Mouse (Mus musculus): ENCODE data around the gene Vamp2.

The Vamp2 gene

DNA sequence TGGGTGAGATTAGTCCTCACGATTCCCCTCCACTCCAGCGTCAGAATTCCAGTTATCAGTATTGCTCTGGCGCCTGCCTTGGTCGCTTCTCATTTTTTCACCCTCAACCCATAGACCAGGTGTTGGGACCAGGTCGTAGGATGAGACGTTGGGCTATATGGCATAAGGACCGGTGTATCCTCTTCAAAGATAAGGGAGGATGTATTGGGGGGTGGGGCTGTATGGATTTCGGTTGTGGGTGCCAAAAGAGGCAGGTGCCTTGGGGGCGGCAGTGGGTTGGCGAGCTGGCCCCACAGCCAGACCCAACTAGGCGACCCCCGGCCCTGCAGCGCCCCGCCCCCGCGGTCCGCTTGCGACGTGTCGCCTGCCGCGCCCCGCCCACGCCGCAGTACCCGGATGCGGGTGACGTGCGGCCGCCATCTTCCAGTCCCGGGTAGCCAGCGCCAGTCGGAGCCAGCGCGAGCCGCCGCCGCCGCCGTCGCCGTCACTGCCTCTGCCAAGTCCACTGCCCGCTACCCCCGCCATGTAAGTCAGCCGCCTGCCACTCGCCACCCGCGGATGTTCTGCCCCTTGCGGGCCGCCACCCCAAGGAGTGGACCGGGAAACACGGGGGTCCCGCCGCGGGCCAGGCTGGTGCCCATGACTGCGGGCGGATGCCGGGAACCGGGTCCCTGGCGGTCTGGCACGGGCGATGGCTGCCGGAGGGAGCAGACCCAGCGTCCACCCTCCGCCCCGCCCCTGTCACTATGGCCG is at the start of gene Vamp2:
TSS of gene Vamp2 (plus strand) at position 388 of the 753 bp plus-strand sequence.
- in situ Hi-C loops (cut with MboI, MseI): loop anchor here in 1 of 2 experiments (25.0 kb wide), 1 partner anchor 1574 kb away; the partner anchor contains the start of genes Eno3, Pfn1 and Spag7

DNA sequence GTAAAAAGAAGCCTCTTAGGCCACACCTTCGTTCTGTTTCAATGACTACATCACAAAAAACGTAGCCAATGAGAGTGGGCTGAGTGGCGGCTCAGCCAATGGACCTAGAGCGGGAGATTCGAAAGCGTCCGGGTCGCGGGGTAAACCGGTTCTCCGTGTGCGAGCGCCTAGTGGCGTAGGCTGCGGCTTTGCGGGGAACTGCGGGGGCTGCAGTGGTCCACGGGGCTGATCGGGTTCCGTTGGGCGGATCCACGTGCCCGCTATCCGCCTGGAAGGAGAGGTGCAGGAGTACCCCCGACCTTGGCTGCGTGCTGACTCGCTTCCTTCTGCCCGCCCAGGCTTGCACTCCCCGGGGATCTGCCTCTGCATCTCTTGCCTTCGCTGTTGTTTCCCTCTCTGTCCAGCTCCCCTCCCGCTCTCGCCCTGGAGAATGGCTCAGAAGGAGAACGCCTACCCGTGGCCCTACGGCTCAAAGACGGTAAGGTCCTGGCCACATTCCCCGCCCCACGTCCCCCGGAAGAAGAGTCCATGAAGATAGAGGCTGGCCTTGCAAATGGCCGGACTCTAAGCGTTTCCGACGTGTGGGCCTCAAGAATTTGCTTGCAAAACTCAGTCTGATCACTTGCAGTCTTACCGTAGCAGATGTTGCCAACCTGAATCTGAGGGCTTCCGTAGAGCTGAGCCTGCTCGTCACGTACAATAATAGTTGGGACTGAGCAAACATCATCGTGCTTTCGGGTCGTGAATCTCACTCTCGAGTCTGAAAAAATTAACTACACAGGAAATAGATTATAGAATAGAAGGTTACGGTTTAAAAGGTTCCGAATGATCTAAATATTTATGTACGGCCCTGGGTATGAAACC is 42.5 kb upstream of the Vamp2 start, which contains the start of gene Aurkb:
TSS of gene Aurkb (plus strand) at position 117 of the 864 bp plus-strand sequence.
- in situ Hi-C loops (cut with MboI, MseI): no loop called here

DNA sequence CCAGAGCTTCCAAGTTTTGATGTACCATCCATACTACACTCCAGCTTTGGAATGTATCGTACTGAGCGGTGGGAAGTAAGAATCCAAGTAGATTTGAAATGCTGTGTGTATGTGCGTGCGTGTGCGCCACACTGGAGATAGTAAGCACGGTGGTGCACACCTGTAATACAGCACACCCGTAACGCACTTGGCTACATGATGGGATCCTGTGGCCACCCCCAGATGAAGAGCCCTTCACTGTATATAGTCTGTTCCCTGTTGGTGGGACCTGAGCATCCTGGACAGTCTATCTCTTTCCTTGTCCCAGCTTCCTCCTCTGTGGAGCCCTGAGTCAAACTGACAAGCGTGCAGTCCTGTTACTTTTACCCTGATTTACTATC is 41.9 kb upstream of the Vamp2 start:
- in situ Hi-C loops (cut with MboI, MseI): no loop called here

DNA sequence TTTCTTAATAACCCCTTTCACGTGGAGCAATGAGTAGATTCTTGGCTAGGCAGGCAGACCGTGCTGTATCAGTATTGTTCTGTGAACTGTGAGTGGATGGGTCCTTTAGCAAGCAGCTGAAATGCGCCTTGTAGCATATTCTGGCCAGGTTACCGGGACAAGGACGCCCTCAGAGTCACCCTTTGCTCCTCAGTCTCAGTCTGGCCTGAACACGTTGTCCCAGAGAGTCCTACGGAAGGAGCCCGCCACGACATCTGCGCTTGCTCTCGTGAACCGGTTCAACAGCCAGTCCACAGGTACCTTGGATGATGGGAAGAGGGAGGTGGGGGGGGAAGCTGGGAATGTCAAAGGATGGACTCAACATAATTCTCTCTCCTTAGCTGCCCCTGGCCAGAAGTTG is 40.7 kb upstream of the Vamp2 start:
- in situ Hi-C loops (cut with MboI, MseI): no loop called here

DNA sequence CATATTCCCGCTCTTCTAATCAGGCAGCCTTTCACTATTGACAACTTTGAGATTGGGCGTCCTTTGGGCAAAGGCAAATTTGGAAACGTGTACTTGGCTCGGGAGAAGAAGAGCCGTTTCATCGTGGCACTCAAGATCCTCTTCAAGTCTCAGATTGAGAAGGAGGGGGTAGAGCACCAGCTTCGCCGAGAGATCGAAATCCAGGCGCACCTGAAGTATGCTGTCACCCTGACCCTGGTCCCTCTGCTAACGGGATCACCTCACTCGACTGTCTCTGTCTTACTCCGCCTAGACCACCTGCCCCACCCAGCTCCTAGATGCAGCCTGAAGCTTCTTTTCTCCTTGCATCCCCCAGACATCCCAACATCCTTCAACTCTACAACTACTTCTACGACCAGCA is 40.1 kb upstream of the Vamp2 start:
- in situ Hi-C loops (cut with MboI, MseI): no loop called here

DNA sequence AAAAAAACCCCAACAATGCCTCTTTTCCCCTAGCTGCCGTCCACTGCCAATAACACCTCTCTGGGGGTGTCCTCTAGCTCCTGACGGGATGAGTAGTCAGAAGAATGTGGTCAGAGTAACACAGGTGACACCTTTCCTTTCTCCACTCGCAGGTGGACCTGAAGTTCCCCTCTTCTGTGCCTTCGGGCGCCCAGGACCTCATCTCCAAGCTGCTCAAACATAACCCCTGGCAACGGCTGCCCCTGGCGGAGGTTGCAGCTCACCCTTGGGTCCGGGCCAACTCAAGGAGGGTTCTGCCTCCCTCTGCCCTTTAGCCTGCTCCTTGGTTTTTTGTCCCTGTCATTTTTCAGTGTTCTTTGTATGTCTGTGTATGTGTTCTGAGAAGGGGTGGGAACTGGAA is 37.5 kb upstream of the Vamp2 start:
- in situ Hi-C loops (cut with MboI, MseI): no loop called here

DNA sequence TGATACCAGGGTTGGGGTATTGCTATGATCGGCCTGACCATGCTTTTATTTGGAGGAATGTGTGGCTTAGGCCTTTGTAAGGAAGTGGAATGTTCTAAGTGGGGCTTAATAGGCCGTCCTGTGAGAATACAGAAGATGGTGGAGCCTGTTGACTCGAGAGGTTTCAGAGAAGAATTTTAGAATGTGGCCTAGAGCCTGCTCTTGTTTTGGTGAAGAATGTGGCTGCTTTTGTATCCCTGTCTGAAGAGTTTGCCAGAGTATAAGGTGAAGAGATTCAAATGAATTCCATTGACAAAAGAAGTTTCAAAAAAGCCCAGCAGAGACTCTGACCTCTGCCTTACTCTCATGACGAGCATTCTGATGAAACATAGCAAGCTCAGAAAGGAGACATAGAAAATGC is 36.5 kb upstream of the Vamp2 start:
- in situ Hi-C loops (cut with MboI, MseI): no loop called here

DNA sequence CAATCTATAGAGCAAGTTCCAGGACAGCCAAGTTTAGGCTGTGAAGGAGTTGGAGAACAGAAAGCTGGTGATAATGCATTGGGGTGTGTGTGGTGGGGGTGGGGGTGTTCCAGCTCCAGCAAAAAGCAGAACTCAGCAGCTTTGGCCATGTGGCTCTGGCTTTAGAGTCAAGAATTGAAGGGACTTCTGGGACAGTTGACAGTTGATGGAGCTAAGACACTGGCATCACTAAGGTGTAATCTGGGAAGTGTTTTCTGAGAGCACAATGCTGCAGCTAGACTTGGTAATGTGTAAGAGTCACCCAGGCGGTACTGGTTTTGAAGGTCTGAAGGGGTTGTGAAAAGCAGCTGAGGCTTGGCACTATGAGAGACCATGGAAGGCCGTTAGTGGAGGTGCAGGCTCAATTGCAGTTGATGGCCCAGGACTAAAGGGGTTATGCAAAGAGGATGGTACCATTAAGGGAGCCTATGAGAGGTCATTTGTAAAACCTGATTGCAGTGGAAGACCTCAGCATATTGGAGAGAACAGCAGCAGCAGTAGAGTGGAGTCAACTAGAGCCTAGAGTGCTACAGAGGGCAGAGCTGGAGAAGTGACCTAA is 35.4 kb upstream of the Vamp2 start:
- in situ Hi-C loops (cut with MboI, MseI): no loop called here

DNA sequence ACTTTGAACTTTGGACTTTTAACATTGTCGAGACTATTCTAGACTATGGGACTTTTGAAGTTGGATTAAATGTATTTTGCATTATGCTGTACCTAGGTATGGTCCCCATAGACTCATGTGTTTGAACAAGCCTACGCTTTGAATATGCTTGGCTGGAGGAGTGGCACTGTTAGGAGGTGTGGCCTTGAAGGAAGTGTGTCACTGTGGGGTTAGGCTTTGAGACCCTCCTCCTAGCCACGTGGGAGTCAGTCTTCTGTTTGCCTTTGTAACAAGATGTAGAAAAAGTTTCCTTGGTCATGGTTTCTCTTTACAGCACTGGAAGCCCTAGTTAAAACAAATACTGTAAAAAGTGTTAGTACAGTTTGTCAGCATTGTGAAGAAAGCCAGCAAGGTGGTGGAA is 34.4 kb upstream of the Vamp2 start:
- in situ Hi-C loops (cut with MboI, MseI): no loop called here

DNA sequence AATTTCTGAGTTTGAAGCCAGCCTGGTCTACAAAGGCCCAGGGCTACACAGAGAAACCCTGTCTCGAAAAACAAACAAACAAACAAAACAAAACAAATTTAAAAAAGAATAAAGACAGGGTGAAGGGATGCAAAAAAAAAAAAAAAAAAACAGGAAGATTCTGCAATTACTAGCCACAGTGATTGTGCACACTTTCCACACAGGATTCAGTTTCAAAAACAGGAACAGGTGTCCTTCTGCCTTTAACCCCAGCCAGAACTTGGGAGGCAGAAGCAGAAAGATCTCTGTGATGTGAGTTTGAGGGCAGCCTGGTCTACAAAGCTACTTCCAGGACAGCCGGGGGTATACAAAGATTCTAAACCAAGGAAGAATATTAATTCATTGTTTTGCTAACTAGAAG is 30.0 kb upstream of the Vamp2 start:
- in situ Hi-C loops (cut with MboI, MseI): no loop called here

DNA sequence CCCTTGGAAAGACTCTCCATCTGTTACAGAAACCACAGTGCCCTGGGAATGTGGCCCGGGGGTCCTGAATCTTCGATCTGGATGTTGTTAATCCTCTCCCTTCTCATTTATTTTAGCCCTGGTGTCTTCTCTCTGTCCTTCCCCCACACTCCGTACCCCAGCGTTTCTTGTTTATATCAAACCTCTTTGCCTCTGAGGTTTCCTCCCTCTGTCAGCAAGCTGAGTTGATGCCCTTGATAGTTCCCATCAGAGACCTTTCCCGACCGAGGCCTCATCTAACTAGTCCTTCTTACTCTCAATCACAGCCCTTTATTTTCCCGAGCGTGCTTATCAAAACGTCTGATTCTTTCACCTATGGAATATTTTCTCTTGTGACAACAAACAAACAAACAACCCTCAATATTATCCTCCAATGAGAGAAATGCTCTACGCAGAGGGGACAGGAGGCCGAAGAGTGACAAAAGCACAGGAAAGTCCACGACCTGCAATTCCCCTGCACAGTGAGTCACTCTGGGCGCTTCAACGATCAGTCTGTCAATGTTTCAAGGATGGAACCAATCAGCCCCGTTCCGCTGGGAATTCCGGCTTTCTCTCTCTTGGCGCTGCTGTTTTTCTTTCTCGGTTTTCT is 29.4 kb upstream of the Vamp2 start:
- in situ Hi-C loops (cut with MboI, MseI): no loop called here

DNA sequence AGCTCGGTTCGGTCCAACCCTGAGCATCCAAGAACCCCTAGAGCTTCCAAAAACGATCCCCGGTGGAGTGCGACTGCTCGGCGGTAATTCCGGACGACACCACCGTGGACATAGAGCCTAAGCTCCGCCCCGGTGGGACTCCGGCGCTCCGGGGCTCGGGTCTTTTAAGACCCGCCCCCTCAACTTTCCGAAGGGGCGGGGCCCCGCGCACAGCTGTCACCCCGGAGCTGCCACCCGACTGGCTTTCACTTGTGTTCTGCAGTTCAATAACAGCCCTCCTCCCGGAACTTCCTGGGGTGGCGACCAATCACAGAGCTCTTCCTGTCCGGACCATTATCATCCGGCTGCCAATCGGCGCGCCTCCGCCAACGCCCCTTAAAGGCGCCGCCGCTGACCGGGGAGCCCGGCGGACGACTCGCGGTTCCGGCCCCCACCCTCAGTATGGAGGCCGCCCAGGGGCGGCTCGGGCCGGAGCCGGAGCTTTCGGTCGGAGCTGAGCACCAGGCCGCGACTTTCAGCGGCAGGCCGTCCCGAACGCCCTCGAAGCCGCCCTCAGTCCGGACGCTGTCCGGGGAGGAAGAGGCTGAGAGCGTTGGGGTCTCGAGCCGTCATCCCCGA is 28.8 kb upstream of the Vamp2 start, which contains the start of gene Borcs6:
TSS of gene Borcs6 (plus strand) at position 361 of the 618 bp plus-strand sequence.
- in situ Hi-C loops (cut with MboI, MseI): no loop called here

DNA sequence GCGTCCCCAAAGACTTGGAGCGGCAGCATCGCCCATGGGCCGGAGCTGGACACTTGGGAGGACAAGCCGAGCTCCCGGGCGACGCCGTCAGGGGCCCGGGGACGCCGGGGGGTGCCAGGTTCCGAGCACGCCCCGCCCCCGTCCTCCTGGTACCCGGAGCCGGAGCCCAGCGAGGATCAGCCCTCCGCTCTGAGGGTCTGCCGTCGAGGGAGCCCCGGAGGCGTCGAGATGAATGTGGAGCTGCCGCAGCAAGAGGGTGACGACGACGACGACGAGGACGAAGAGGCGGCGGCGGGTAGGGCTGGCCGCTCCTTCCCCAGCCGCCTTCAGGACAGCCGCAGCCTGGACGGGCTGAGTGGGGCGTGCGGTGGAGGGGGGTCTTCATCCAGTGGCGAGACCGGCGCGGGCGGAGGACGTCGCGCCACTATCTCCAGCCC is 28.3 kb upstream of the Vamp2 start:
- in situ Hi-C loops (cut with MboI, MseI): loop anchor here (5.0 kb wide), 1 partner anchor 62 kb away; the partner anchor contains the start of genes 9130213A22Rik (in 2 of the 2) and Hes7 (in 2 of the 2)

DNA sequence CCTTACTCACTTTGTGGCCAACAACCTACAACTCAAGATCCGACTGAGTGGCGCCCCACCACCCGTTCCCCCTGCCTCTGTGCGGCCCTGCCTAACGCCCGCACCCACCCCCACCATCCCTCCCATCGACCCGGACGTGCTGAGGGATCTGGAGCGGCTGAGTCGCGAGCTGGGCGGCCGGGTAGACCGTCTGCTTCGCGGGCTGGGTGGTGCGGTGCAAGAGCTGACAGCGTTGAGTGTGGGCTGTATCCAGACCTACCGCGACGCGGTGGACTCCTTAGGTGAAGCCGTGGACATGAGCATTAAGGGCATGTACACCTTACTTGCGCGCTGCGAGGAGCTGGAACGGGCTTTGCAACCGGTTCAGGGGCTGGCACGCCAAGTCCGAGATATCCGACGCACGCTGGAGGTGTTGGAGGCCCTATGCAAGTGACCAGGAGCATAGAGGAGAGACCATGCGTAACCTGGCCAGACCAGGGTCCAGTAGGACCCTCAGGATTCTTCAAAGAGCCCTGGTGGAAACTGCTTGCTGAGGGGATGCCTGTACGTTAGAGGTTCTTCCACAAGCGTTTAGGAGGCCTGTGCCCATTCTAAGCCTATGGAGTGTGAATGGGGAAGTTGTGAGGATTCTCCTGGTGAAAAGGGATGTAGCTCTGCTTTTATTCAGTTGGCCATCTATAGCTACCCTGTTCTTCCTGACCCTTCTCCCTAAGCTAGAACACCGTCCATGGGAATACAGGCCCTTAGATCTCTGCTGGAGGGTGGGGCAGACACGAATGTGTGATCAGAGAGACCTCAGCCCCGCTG is 27.6 kb upstream of the Vamp2 start:
- in situ Hi-C loops (cut with MboI, MseI): loop anchor here (5.0 kb wide), 1 partner anchor 62 kb away; the partner anchor contains the start of genes 9130213A22Rik (in 2 of the 2) and Hes7 (in 2 of the 2)

DNA sequence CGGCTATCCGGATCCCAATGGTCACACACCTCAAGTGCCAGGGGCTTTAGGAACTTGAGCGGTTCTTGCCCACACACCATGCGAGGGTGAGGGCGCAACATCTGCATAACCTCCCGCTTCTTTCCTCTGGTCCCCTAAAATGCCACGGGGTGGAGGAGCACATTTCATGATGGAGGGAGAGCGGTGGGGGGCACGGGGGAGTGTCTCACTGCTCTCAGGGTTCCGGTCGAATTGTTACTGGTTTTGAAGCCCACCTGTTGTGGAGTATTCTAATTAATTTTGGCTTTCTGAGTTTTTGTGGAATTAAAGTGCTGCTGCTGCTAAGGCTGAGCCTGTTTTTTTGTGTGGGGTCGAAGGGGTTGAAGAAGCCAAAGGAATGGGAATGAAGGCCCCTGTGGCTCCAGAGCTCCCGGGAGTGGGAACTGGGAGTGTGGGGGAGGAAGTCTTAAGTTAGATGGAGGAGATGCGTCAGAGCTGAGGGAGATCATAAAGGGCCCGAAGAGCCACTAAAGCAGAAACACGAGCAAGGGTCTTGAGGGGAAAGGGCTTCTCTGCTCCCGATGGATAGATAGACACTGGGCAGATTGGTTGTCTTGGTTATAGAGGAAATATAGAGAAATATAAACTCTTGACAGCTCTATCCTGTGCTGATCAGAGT is 26.9 kb upstream of the Vamp2 start:
- in situ Hi-C loops (cut with MboI, MseI): loop anchor here (5.0 kb wide), 1 partner anchor 61 kb away; the partner anchor contains the start of genes 9130213A22Rik (in 2 of the 2) and Hes7 (in 2 of the 2)

DNA sequence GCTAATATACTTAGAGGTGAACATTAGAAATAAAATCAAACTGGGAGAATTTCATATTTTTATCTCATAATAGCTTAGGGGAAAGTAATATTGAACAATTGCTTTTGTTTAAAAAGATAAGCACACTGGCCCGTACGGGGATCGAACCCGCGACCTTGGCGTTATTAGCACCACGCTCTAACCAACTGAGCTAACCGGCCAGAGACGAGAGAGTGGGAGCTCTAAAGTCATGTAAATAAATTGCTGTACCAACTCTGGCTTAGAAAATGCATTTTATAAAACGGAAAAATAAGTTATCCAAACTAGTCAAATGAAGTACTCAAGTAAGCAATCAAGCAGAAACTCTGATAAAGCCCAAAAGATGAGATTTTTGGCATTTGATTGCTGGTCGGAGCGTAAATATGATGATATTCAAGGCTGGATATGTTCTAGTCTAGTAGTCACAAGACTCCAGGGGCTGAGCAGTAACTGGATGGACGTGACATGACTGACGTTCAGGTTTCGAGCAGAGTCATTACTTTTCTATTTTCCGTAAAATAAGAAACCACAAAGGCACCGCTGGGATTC is 26.0 kb upstream of the Vamp2 start:
- in situ Hi-C loops (cut with MboI, MseI): loop anchor here (5.0 kb wide), 1 partner anchor 60 kb away; the partner anchor contains the start of genes 9130213A22Rik (in 2 of the 2) and Hes7 (in 2 of the 2)

DNA sequence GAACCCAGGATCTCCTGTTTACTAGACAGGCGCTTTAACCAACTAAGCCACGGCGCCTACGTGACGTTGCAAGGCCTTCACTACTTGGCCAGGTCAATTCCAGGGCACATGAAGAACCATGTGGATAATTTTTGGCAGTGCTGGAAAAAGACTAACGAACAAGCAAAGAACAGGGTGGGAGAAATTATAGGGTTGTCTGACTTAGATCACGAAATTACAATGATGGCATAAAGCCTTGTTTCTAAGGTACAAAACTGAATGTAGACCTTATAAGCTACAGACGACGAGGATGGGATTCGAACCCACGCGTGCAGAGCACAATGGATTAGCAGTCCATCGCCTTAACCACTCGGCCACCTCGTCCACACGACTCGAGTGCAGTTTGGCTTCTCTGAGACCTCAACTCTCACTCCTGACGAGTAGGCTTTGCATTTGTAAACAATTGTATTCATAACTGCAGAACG is 25.5 kb upstream of the Vamp2 start:
- in situ Hi-C loops (cut with MboI, MseI): loop anchor here (5.0 kb wide), 1 partner anchor 60 kb away; the partner anchor contains the start of genes 9130213A22Rik (in 2 of the 2) and Hes7 (in 2 of the 2)

DNA sequence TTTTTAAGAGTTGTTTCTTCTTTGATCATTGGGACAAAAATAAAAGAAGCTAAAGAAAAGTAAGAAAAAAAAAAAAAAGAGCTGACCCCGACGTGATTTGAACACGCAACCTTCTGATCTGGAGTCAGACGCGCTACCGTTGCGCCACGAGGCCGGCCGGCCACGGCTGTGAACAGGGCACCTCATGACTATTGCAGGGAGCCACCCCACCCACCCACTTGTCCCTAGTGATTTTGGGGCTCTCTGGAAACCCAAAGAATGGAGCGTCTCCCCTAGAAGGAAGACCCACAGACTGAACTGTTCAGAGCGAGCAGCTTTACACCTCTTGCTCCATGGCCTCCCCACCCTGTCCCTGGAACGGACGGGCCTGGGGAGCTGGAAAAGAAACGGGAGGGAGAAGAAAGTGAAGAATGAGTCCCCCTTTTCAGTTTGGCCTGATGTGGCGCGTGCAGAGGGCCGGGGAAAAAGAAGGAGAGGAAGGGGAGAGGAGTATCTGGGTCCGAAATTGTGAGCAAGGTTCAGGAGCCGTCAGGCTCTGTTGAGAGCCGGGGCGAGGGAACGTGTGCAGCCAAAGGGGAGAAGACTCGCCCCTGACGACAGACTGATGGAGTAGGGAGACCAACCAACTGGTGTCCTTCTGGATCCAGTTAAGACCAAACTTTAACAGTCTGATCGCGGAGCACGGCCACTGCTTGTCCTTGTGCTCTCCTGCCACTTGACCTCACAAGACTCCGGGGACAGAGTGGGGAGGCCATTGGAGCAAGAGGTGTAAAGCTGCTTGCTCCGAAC is 24.7 kb upstream of the Vamp2 start:
- in situ Hi-C loops (cut with MboI, MseI): loop anchor here (5.0 kb wide), 1 partner anchor 59 kb away; the partner anchor contains the start of genes 9130213A22Rik (in 2 of the 2) and Hes7 (in 2 of the 2)

Measured in T-helper 17 cell (primary cell).